Mouse (Mus musculus): Measurements from ENCODE around the gene Akt3.

The Akt3 gene

DNA sequence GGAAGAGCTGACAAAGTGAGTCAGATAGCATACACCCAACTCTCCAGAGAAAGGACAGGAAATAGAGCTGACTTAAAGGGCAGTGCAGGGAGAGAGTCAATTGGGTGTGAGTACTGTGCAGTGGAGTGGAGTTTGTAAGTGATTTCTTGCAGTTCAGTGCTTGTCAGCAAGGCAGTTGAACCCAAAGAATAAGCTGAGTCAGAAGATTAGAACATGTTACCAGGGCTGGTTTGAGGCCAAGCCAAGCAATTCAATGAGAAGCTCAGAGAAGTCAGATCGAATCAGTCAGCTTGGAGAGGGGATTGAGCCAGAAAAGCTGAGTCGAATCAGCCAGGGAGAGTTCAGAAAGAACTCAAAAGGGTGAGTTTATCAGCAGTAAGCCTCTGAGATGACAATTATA is 196.2 kb downstream of the Akt3 start:
- intact Hi-C loops (cut with DNase I): no loop called here

DNA sequence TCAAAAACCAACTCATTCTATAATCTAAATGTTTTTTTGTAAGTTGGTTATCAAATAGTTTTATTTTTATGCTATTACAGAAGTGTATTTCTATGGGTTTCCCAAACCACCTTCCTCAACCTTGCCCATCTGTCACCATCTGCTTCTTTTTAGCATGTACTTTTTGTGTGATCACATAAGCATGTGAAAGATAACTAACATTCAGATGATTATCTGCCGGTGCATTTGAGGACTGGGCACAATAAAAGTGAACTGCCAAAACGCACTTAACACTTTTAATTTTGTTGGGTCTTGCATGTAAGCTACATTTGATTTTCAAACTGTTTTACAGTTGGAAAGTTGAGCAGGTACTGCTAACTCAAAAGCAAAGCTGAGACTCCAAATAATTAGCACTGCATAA is 203.1 kb downstream of the Akt3 start:
- intact Hi-C loops (cut with DNase I): no loop called here

DNA sequence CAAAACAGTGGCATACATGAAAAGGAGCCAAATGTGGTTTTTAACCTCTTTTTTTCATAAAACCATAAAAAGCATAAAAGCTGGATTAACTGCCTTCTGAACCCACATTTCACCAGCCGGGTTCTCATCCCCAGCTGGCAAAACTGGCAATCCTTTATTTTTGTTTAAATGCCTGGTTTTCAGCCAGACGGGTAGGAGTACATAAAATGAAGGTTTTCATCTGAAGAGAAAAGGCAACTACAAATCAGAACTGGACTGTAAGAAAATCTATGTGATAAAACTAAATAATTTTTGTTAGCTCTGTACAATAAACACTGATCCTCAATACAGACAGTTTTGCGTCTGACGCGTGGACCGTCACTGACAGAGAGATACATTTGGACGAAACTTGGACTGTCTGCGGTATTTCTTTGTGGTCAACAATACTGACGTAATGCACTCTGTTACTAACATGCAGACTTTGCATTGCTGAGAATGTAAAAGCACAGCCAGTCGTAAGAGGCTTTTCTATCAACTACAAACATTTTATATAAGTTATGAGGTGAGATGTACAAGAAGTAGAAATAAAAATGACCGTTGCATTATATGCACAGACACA is 206.5 kb downstream of the Akt3 start:
- intact Hi-C loops (cut with DNase I): no loop called here

DNA sequence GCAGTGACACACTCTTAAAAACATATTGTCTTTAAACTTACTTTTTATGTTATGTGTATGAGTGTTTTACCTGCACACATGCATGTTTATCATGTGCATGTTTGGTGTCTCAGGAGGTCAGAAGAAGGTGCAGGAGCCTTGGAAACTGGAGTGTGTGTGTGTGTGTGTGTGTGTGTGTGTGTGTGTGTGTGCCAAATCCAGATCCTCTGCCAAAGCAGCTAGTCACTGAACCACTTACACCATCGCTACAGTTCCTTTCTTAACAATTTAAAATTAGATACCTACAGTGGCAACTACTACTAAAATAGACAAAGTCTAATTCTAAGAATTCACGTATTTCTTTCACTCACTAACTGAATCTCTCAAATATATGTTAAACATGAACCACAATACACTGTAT is 209.2 kb downstream of the Akt3 start:
- intact Hi-C loops (cut with DNase I): no loop called here

DNA sequence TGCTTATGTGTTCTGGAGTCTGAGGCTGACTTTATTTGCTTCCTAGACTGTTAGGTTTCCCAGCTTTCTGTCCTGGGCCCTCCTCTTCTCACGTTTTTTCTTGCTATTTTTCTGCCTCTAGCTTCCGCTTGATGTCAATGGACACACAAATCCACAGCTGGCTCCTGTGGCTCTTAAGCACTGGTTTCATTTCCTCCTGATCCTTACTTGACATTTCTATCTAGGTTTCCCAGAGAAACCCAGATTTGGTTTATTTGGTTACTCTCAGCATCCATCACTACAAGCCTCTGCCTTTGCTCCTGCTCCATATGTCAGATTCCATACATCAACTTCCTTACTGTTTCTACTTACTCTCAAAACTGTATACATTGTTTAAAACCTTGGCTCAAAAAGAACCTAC is 211.0 kb downstream of the Akt3 start:
- intact Hi-C loops (cut with DNase I): no loop called here

DNA sequence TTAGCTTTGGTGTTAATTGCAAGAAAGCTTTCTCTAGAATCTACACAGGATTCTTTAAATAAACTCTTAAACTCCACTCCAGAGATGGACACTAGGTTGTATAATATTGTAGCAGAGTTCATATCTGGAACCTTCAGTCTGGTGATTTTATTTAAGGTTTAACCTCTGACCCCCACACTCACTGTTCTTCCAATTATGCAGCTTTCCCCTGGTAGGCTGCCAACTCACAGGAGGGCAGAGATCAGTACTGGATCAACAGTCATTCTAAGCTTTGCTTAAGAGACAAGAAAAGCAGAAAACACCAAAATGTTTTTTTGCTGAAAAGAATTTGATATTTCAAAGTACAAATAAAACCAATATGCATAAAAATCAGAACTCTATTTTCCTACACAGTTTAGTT is 212.1 kb downstream of the Akt3 start:
- intact Hi-C loops (cut with DNase I): no loop called here

DNA sequence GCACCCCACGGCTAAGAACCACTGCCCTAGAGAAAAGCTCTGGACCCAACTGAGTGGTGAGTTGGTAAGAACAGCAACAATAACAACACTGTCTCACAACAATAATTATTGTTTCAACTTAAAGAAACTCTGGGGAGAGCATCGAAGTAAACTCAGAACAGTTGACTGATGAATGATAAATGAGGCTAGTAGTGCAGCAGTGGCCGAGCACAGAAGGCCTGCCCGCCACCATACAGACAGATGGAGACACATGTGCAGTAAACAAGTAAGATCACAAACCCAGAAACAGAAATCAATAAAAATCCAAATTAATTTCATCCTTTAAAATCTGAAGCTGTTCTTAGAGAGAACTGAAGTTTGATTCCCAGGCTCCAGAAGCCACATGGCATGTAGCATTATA is 217.9 kb downstream of the Akt3 start:
- intact Hi-C loops (cut with DNase I): no loop called here

DNA sequence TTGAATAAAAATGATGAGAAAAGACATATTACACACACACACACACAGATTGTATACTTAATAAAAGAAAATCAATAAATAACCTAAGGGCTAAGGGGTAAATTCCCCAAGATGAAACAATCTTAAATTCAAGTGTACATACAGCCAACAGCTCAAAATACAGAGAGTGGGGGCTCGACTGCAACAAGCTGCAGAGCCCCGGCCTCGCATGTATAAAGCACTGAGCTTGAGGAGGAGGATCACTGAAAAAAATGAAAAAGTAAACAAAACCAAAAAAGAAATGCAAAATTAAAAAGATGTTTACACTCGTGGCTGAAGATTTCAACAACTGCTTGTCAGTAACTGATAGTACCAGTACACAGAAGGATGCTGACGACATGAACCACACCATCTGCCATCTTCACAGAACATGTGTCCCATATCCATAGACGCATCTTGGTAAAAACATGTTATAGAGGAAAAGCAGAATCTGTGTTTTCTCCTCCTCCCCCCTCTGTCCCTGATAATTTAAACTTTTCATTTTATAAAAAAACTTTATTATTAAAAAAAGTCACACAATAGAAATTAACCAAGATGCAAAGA is 218.8 kb downstream of the Akt3 start:
- intact Hi-C loops (cut with DNase I): no loop called here

DNA sequence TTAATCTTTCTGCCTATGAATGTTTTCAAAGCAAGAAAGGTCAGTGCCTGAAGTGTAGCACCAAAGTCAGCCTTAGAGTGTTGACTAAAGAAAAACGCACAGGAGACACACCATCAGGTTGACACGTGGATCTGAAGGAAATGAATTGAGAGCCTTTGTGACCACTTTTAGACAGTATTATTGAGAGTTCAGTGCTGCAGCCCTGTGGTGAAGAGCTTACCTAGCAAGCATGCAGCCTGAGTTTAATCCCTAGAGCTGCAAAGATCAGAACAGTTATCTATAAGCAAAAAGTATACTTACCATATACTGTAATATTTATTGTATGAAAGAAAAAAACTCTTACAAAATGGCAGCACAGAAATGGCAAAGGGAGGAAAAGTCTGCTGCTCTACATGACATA is 219.6 kb downstream of the Akt3 start:
- intact Hi-C loops (cut with DNase I): no loop called here

DNA sequence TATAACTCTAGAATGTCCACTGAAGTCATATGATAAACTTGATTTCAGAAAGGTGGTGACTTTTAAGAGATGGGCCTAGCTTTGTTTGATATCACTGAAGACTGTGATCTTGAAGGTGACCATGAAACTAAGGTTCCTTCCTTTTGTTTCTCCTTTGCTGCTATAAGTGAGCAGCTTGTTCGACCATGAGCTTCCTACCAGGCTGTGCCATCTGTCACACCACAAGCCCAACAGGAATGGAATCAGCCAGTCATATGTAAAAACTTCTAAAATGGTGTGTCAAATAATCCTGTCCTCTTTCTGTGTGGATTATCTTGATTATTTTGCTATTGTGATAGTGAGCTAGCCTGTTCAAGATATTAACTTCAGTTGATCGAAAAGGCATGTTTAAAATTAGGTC is 222.5 kb downstream of the Akt3 start:
- intact Hi-C loops (cut with DNase I): no loop called here

DNA sequence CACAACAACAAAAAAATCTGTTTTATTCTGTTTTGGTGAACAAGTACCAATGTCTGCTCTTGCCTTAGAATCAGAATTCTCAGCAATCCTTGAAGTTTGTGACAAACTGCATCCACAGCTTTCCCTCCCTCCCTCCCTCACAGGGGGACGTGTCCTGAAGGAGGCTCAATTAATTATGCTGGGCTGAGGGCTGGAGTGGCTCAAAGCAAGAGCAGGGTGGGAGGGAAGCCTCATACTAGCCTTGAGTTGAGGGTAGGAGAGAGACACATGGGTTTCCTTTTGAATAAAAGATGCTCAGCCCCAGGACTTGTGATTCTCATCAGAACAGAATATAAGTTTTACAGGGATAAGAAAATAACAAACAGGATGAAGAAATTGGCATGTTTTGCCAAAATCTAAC is 225.8 kb downstream of the Akt3 start:
- intact Hi-C loops (cut with DNase I): no loop called here

DNA sequence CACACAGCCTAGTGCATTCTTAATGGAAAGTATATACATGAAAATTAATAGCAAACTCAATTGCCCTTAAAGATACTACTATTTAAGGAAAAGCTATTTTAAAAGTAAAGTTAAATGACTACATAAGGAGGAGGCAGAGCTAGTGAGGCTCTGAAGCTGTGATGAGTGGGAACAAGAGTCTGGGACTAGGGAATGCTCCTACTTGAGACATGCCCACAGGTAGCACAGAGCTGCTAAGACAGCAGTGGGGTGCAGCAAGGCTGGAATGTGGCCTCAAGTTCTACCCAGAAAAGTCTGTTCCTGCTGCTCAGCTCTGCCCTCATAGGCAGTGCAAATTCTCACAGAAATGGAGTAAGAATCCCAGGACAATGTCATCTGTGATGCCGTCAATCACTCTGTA is 226.8 kb downstream of the Akt3 start:
- intact Hi-C loops (cut with DNase I): no loop called here

DNA sequence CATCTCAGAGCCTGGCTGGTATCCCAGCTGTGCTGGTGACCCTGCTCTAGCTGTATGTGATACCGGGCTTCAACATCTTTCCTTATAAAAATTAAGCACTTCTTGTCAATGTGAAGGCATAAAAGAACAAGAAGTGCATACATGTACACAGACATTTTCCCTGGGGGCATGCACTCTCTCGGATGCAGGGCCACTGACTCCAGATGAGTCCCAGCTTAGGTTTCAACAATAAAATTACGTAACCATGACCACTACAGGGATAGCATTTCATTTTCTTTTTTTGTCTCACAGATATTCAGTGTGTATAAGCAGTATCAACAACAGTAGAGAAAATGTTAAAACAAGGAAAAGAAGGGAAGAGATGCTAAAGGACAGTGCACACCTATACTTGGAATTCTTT is 227.3 kb downstream of the Akt3 start:
- intact Hi-C loops (cut with DNase I): no loop called here

DNA sequence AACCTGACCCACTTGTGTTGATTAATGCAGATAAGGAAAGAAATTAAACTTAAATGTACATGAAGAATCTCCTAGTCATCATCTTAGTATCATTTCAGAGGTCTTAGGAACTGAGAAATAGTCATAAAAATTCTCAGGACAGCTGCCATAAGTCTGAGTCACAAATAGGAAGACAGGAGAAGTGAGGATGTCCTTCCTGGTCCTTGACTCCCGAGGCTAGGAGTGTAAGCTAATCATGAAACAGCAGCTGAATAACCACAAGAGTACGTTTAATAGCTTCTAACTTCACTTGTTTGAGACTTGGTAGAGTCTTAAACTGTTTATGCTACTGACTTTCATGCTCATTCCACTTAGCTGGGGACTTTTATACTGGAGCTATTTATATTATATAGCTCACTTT is 229.0 kb downstream of the Akt3 start:
- intact Hi-C loops (cut with DNase I): loop anchor here (10.0 kb wide), 1 partner anchor 156 kb away; no protein-coding TSS in a partner anchor

DNA sequence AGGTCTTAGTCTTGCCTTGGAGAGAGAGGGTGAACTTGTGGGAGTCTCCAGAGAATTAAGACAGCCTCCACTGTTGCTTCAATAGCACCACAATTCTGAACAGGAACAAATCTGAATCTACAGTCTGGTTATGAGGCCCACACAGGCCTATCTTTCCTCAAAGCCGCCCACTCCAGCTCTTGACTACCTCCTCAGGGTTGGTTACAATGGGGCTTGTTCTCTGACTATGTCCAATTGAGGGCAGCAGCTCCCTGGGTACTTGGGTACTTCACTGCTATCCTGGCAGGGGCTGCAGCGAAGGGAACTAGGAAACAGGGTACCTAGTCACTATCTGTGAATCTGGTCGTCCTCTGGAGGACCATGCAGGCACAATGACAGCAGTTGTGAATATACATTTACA is 230.3 kb downstream of the Akt3 start:
- intact Hi-C loops (cut with DNase I): loop anchor here (10.0 kb wide), 1 partner anchor 157 kb away; no protein-coding TSS in a partner anchor

DNA sequence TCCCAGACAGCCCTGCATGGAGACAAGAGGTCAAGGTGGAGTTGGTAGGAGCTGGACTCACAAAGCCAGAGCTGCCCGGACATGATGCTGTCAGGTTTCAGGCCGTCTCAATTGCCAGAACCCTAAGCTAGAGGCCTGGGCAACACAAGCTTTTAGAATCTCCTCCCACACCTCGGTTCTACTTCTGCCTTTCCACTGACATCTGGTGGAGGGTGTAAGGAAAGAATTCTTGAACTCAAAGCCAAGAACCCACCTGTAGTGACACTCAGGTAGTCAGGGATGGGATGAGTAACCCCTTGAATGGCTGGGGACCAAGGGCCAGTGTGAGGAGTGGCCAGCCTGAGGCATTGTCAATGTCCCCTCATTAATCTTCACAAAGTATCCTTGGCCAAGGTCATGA is 235.3 kb downstream of the Akt3 start:
- intact Hi-C loops (cut with DNase I): loop anchor here (10.0 kb wide), 1 partner anchor 162 kb away; no protein-coding TSS in a partner anchor

DNA sequence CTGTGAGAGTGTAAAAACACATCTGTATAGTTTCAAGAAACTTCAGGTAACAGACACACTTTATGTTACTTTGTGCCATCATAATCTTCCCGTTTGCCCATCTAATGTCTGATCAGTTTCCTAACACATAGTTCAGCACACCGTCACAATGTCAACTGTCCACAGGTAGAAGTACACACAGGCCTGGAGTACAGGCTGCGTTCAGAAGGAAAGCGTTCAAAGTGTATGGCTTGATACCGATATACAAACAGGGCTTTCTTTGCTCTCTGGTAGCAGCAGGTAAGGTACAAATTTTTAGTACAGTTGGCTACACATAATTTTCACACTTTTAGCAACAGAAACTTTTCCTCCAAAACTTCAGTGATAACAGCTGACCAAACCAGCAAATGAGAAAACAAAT is 238.3 kb downstream of the Akt3 start:
- intact Hi-C loops (cut with DNase I): loop anchor here (10.0 kb wide), 1 partner anchor 165 kb away; no protein-coding TSS in a partner anchor

DNA sequence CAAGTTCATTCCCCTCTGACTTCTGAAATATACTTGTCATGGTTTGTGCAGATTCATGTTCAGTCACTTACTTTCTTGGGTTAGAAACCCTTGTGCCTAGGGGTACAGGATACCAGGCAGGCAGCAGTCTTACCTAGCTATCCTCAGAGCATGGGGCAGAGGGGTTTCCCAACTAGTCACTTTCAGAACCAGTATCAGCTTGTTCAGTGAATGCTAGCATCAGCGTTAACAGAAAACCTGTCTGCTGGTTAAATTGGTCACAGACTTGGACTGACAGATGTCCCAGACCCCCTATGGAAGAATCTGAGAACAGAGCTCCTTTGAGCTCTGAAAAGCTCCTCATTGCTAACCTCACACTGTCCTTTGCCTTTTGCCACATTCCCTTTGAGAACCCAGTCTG is 239.3 kb downstream of the Akt3 start:
- intact Hi-C loops (cut with DNase I): no loop called here

DNA sequence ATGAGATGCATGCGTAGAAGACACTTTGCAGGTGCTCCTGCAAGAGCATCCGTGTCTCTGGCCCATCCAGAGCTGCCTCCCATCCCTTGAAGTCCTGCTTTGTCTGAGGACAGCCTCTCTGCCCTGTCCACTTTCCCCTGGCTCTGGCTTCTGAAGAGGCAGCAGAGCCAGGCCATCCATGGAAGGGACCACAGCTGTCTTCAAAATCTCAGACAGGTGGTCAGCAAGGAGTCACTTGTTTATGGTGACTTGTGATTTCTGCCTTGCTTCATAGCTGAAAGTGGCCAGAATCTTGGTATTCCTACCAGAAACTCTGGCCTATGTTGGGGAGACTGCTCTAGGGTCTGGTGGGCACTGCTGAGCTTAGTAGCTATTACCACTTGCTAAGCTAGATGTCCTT is 241.3 kb downstream of the Akt3 start:
- intact Hi-C loops (cut with DNase I): no loop called here

DNA sequence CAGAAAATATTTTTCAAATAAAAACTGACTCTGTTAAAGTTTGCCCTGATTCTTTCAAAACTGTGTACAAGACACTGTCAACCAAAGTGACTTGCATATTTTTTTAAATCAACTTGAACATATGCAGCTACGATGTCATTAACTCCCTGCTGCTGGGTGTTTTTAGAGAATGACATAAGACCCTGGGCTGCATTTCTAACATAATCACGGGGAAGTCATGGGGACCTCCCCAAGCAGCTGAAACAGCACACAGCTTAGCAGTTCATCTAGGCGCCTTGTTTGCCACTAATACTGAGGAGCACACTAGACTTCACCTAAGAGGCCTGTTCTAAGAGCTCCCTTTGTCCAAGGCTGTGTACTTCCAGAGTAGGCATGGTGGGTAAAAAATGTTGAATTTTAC is 242.1 kb downstream of the Akt3 start:
- intact Hi-C loops (cut with DNase I): no loop called here

DNA sequence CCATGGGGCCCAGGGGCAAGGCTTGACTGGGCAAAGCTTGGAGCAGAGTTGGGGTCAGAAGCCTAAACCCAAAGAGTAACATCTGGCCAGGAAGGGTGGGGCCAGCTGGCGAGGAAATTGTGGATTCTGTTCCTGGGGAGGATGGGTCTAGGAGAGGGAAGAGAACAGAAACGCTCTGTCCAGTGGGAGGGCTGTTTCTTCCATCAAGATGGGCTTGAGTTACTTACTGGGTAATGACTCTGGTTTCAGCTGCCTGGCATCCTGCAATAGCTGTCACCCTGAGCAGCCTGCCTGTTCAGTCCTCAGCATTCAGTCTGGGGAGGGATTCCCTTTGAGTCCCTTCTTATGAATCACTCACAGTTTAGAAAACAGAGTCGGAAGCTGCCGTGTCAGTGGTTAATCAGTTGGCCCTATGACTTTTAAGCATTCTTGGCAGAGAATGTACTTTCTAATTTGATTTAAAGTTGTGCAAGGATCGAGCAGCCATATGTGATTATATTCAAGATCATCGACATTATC is 243.0 kb downstream of the Akt3 start:
- intact Hi-C loops (cut with DNase I): no loop called here

DNA sequence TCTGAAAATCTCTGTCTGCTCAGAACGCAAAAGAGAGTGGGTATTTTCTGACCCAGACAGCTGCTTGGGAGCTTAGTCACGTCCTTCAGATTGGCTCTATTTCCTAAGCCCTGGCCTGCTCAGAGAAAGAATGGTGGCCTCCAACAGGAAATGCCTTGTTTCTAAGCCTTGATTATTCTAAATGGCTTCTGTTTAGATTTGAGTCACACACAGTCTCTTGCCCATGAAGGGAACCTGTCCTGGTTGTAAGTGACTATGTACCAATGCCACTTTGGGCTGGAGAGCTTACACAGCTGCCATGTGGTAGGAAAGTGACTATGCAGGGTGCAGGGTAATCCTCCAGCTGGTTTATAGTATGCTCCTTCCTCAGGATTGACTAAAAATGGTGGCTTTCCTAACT is 243.7 kb downstream of the Akt3 start:
- intact Hi-C loops (cut with DNase I): no loop called here

DNA sequence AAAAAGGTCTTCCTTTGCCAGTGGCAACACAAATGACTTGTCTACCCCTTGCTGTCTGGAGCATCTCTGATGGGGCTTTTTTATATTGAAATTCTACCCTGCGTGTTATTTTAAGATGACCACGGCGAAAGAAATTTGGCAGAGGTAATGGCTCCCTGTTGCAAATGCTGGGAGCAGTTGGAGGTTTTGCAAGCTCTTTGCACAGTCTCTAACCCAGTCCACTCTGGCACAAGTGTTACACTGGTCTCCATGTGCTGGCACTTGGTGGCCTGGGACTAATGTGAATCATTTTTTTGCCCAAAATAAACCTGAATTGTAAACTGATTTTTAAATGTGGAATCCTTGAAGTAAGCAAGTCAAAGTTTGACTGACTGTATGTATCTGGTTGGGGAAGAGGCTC is 244.2 kb downstream of the Akt3 start:
- intact Hi-C loops (cut with DNase I): no loop called here

Measured in adrenal gland (tissue).